Mouse (Mus musculus): Measurements from ENCODE around the gene Ift81. TPM values are rescaled to one million over a fixed set of nuclear protein-coding genes. Genes with fewer than 3 reads are reported as not detected.

Gene Ift81
- polyA plus RNA-seq, 1 experiment from 2014 or later: 57.1 TPM

GRCm38 (mm10) chr5:122619686-122620296 lies 5.5 kb upstream of the Ift81 start:
- no peaks in the 10 kb centered on the region for H3K36me3 ChIP-seq (ENCODE audit: control insufficient read depth, insufficient read depth)
- H3K4me2 ChIP-seq (ENCODE audit: low read length): no peak overlapping the region
- H3K27me3 ChIP-seq (replicated peaks; ENCODE audit: control insufficient read depth, insufficient read depth, low read length): no peaks in the 10 kb centered on the region
- H3K9me3 ChIP-seq (ENCODE audit: control insufficient read depth, low read length): no peaks in the 10 kb centered on the region
- ATAC-seq: no peak
- H3K4me3 ChIP-seq (replicated peaks; ENCODE audit: low read length): no peak overlapping the region
- no peak overlapping the region for H3K27ac ChIP-seq (ENCODE audit: low read length)
- peaks cover 2% of the 10 kb centered on the region; the same call in 1 of the 2 replicates for H3K4me1 ChIP-seq (replicated peaks; ENCODE audit: control insufficient read depth, insufficient read depth, low read length)
- H3K9ac ChIP-seq (replicated peaks; ENCODE audit: low read depth, low read length): no peak overlapping the region
- WGBS: 85% methylated on average over 9 of the region's 9 CpGs

- 76% methylated on average over 5 of the region's 5 CpGs for WGBS
- peaks cover 8% of the 10 kb centered on the region for H3K4me1 ChIP-seq (replicated peaks; ENCODE audit: control insufficient read depth, insufficient read depth, low read length)
- H3K27me3 ChIP-seq (replicated peaks; ENCODE audit: control insufficient read depth, insufficient read depth, low read length): no peaks in the 10 kb centered on the region
- no peak overlapping the region for H3K9ac ChIP-seq (replicated peaks; ENCODE audit: low read depth, low read length)
- no peak overlapping the region for H3K4me2 ChIP-seq (ENCODE audit: low read length)
- no peak overlapping the region for H3K27ac ChIP-seq (ENCODE audit: low read length)
- H3K4me3 ChIP-seq (replicated peaks; ENCODE audit: low read length): no peak overlapping the region
- ATAC-seq: no peak
- H3K36me3 ChIP-seq (ENCODE audit: control insufficient read depth, insufficient read depth): no peaks in the 10 kb centered on the region
- no peaks in the 10 kb centered on the region for H3K9me3 ChIP-seq (ENCODE audit: control insufficient read depth, low read length)
Measured at GRCm38 (mm10) chr5:122617718-122618117, 3.4 kb upstream of the Ift81 start.

GRCm38 (mm10) chr5:122611651-122612050 lies 2.7 kb downstream of the Ift81 start:
- Histone ChIP-seq H3K36me3 (ENCODE audit: control insufficient read depth, insufficient read depth) (no peaks in the 10 kb centered on the region), H3K4me1 (replicated peaks; ENCODE audit: control insufficient read depth, insufficient read depth, low read length) (peaks cover 8% of the 10 kb centered on the region), H3K4me3 (replicated peaks; ENCODE audit: low read length) (no peak overlapping the region), H3K9me3 (ENCODE audit: control insufficient read depth, low read length) (no peaks in the 10 kb centered on the region), H3K9ac (replicated peaks; ENCODE audit: low read depth, low read length) (no peak overlapping the region), H3K27me3 (replicated peaks; ENCODE audit: control insufficient read depth, insufficient read depth, low read length) (no peaks in the 10 kb centered on the region), H3K27ac (ENCODE audit: low read length) (no peak overlapping the region), H3K4me2 (ENCODE audit: low read length) (no peak overlapping the region)
- no peak for ATAC-seq
- 64% methylated on average over 5 of the region's 5 CpGs for WGBS

GRCm38 (mm10) chr5:122604894-122605293 lies 9.4 kb downstream of the Ift81 start:
- no peak overlapping the region for H3K4me2 ChIP-seq (ENCODE audit: low read length)
- peaks cover 17% of the 10 kb centered on the region for H3K36me3 ChIP-seq (ENCODE audit: control insufficient read depth, insufficient read depth)
- H3K9me3 ChIP-seq (ENCODE audit: control insufficient read depth, low read length): no peaks in the 10 kb centered on the region
- WGBS: 85% methylated on average over 2 of the region's 2 CpGs
- no peak overlapping the region for H3K4me3 ChIP-seq (replicated peaks; ENCODE audit: low read length)
- no peaks in the 10 kb centered on the region for H3K27me3 ChIP-seq (replicated peaks; ENCODE audit: control insufficient read depth, insufficient read depth, low read length)
- ATAC-seq: no peak
- no peak overlapping the region for H3K27ac ChIP-seq (ENCODE audit: low read length)
- no peak overlapping the region for H3K9ac ChIP-seq (replicated peaks; ENCODE audit: low read depth, low read length)
- H3K4me1 ChIP-seq (replicated peaks; ENCODE audit: control insufficient read depth, insufficient read depth, low read length): no peaks in the 10 kb centered on the region

GRCm38 (mm10) chr5:122602233-122602632 lies 12.1 kb downstream of the Ift81 start:
- ATAC-seq: no peak
- peak overlapping the region; percentile 42; the same call in 1 of the 2 replicates for H3K27ac ChIP-seq (ENCODE audit: low read length)
- no peak overlapping the region for H3K9ac ChIP-seq (replicated peaks; ENCODE audit: low read depth, low read length)
- no peak overlapping the region for H3K4me3 ChIP-seq (replicated peaks; ENCODE audit: low read length)
- H3K4me2 ChIP-seq (ENCODE audit: low read length): no peak overlapping the region
- H3K4me1 ChIP-seq (replicated peaks; ENCODE audit: control insufficient read depth, insufficient read depth, low read length): no peaks in the 10 kb centered on the region
- H3K27me3 ChIP-seq (replicated peaks; ENCODE audit: control insufficient read depth, insufficient read depth, low read length): no peaks in the 10 kb centered on the region
- no peaks in the 10 kb centered on the region for H3K9me3 ChIP-seq (ENCODE audit: control insufficient read depth, low read length)
- peaks cover 24% of the 10 kb centered on the region for H3K36me3 ChIP-seq (ENCODE audit: control insufficient read depth, insufficient read depth)
- WGBS: 87% methylated on average over 11 of the region's 11 CpGs

- no peak for ATAC-seq
- Histone ChIP-seq H3K36me3 (ENCODE audit: control insufficient read depth, insufficient read depth) (peaks cover 24% of the 10 kb centered on the region), H3K9me3 (ENCODE audit: control insufficient read depth, low read length) (no peaks in the 10 kb centered on the region), H3K4me1 (replicated peaks; ENCODE audit: control insufficient read depth, insufficient read depth, low read length) (no peaks in the 10 kb centered on the region), H3K9ac (replicated peaks; ENCODE audit: low read depth, low read length) (no peak overlapping the region), H3K27ac (ENCODE audit: low read length) (no peak overlapping the region), H3K4me3 (replicated peaks; ENCODE audit: low read length) (no peak overlapping the region), H3K27me3 (replicated peaks; ENCODE audit: control insufficient read depth, insufficient read depth, low read length) (no peaks in the 10 kb centered on the region), H3K4me2 (ENCODE audit: low read length) (no peak overlapping the region)
- WGBS: 85% methylated on average over 4 of the region's 4 CpGs
Measured at GRCm38 (mm10) chr5:122595470-122595869, 18.8 kb downstream of the Ift81 start.

GRCm38 (mm10) chr5:122589891-122590290 lies 24.4 kb downstream of the Ift81 start:
- no peak for ATAC-seq
- no peaks in the 10 kb centered on the region for H3K4me1 ChIP-seq (replicated peaks; ENCODE audit: control insufficient read depth, insufficient read depth, low read length)
- no peak overlapping the region for H3K4me2 ChIP-seq (ENCODE audit: low read length)
- peaks cover 15% of the 10 kb centered on the region for H3K36me3 ChIP-seq (ENCODE audit: control insufficient read depth, insufficient read depth)
- H3K27me3 ChIP-seq (replicated peaks; ENCODE audit: control insufficient read depth, insufficient read depth, low read length): no peaks in the 10 kb centered on the region
- 80% methylated on average over 4 of the region's 4 CpGs for WGBS
- H3K9me3 ChIP-seq (ENCODE audit: control insufficient read depth, low read length): no peaks in the 10 kb centered on the region
- no peak overlapping the region for H3K27ac ChIP-seq (ENCODE audit: low read length)
- no peak overlapping the region for H3K9ac ChIP-seq (replicated peaks; ENCODE audit: low read depth, low read length)
- H3K4me3 ChIP-seq (replicated peaks; ENCODE audit: low read length): no peak overlapping the region

GRCm38 (mm10) chr5:122585546-122585945 lies 28.8 kb downstream of the Ift81 start:
- Histone ChIP-seq H3K4me2 (ENCODE audit: low read length) (no peak overlapping the region), H3K9ac (replicated peaks; ENCODE audit: low read depth, low read length) (no peak overlapping the region), H3K27ac (ENCODE audit: low read length) (no peak overlapping the region), H3K36me3 (ENCODE audit: control insufficient read depth, insufficient read depth) (peaks cover 9% of the 10 kb centered on the region), H3K4me3 (replicated peaks; ENCODE audit: low read length) (no peak overlapping the region), H3K4me1 (replicated peaks; ENCODE audit: control insufficient read depth, insufficient read depth, low read length) (no peaks in the 10 kb centered on the region), H3K27me3 (replicated peaks; ENCODE audit: control insufficient read depth, insufficient read depth, low read length) (no peaks in the 10 kb centered on the region), H3K9me3 (ENCODE audit: control insufficient read depth, low read length) (no peaks in the 10 kb centered on the region; the same call in 1 of the 2 replicates)
- ATAC-seq: no peak
- WGBS: 77% methylated on average over 9 of the region's 9 CpGs

- no peaks in the 10 kb centered on the region for H3K27me3 ChIP-seq (replicated peaks; ENCODE audit: control insufficient read depth, insufficient read depth, low read length)
- H3K4me1 ChIP-seq (replicated peaks; ENCODE audit: control insufficient read depth, insufficient read depth, low read length): no peaks in the 10 kb centered on the region
- ATAC-seq: no peak
- WGBS: 96% methylated on average over 5 of the region's 5 CpGs
- H3K9ac ChIP-seq (replicated peaks; ENCODE audit: low read depth, low read length): no peak overlapping the region
- peaks cover 8% of the 10 kb centered on the region for H3K36me3 ChIP-seq (ENCODE audit: control insufficient read depth, insufficient read depth)
- H3K4me3 ChIP-seq (replicated peaks; ENCODE audit: low read length): no peak overlapping the region
- H3K9me3 ChIP-seq (ENCODE audit: control insufficient read depth, low read length): no peaks in the 10 kb centered on the region; the same call in 1 of the 2 replicates
- H3K4me2 ChIP-seq (ENCODE audit: low read length): no peak overlapping the region
- no peak overlapping the region for H3K27ac ChIP-seq (ENCODE audit: low read length)
Measured at GRCm38 (mm10) chr5:122584093-122584492, 30.2 kb downstream of the Ift81 start.
